Mouse (Mus musculus): ENCODE measurements at regions not wholly inside any gene's neighbourhood (a gene's known extent, or its start where the extent isn't known, plus 50 kb on each side); places are given as distances from the start of the nearest gene placed in this dataset.
"Not testable (repeated sequence)": the region's sequence is repeated elsewhere in the genome, so short reads cannot be mapped to it uniquely, and the experiment has no call there.

DNA sequence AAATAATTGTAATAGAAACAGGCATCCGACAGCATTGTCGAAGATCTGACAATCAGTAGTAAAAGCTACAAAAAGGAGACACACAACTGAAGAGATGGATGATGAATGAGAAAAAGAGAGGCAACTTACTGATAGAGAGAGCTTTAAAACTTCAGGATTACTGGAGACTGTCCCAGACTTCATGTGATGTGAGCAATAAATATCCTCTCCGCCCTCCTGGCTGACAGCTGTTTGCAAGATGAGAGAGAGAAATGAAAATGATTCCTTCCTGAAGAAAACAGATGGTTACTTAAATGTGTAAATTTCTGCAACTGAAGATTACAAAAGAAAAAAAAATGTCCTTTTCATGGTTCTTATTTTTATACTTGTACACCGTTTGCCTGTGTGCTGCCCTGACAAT, 306.7 kb upstream of the Ncam2 start:
- DNase-seq = no peak
- intact Hi-C loops (cut with DNase I) = no loop called here

DNA sequence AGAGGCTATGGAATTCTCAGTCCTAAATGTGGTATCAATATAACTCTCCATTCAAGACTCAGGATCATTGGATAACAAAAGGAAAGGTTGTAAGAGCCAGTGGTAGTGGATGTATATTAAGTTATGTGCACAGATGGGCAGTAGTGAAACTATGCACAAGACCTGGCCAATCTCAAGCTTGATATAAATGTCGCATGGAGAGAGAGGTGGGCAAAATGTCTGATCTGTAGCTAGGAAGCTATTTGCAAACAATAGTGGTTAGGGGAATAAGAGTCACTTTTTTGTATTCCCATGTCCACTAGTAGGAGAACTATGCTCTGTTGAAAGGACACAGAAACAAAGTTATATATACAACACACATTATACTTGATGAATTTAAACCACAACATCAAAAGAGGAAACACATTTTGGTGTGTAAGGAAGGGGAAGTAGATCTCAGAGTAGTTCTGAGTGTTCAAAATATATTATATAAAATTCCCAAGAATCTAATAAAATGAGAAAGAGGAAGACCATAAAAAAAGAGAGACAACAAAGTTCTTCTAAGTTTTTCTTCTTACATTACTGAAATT, 279.7 kb upstream of the Ncam2 start:
- intact Hi-C loops (cut with DNase I) = no loop called here
- DNase-seq = no peak

GRCm38 (mm10) chr16:80931017-80931416, 269.5 kb upstream of the Ncam2 start:
- intact Hi-C loops (cut with DNase I) = no loop called here
- DNase-seq = no peak

DNA sequence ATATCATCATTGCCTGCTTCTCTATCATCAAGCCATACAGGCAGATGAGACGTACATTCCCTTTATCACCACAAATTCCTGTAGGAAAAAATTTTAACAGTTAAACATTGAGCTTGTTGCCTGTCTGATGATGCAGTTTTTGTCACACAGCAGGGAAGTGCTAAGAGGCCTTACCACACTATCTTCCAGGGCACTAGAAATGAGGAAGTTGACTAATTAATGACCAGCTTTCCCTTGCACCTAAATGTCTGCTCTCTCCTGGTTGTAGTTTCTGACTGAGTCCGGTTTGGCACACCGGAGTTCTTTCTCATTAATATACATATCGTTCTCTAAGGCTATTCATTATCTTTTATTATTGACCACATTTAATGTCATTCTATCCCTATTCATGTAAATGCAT, 269.0 kb upstream of the Ncam2 start:
- DNase-seq = no peak
- intact Hi-C loops (cut with DNase I) = no loop called here

GRCm38 (mm10) chr16:80935741-80936140, 264.8 kb upstream of the Ncam2 start:
- peak in 1 of 2 experiments; percentile 3 for DNase-seq
- intact Hi-C loops (cut with DNase I) = no loop called here

- intact Hi-C loops (cut with DNase I) = no loop called here
- DNase-seq = no peak
Observed at GRCm38 (mm10) chr16:80962141-80962540, 238.4 kb upstream of the Ncam2 start.

DNA sequence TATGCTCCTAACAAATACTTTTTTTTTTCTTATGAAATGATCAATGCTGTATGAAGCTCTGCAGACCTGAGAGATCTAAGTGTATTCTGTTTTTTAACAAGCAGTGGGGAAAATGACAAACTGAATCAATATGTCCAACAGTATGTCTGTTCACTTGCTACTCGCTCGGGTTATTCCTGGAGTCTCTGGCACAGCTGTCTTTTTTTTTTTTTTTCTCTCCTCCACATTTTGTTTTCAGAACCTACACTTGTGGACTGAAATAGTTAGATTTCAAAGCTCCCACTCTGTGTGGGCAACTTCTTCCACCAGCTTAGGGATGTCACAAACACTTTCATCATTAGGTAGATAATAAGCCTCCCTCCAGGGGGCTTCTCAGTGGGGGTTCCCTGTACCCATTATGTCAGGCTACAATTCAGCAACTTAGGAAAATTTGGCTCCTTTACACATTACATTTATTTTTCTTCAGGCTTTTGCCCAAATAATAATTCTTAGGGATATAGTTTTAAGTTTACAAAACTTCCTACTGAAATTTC, 218.9 kb upstream of the Ncam2 start:
- no peak for DNase-seq
- intact Hi-C loops (cut with DNase I) = no loop called here

- DNase-seq = no peak
- intact Hi-C loops (cut with DNase I) = no loop called here
Observed at GRCm38 (mm10) chr16:80987816-80988215, 212.7 kb upstream of the Ncam2 start.

- not testable (repeated sequence) for DNase-seq
Observed at GRCm38 (mm10) chr16:81036831-81037230, 163.7 kb upstream of the Ncam2 start.

DNA sequence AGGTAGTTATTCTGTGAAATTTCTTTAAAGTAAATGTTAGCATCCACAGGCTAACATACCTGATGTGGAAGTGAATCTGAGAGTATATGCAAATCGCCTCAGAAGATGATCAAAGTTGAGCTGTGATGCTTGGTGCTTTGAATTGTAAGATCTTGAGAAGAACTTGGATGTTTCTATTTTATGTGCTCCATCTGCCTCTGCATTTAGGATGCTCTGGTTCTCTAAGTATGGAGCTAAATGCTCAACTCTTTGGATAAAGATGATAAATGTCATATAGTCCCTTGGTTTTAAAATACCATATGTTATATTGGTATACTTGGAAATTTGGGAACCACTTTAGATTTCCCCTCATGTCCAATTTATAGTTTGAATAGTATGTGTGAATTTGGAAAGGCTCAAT, 159.2 kb upstream of the Ncam2 start:
- DNase-seq = no peak
- intact Hi-C loops (cut with DNase I) = no loop called here

More at GRCm38 (mm10) chr16:81036831-81037230, 163.7 kb upstream of the Ncam2 start:
- intact Hi-C loops (cut with DNase I) = not testable (repeated sequence)

DNA sequence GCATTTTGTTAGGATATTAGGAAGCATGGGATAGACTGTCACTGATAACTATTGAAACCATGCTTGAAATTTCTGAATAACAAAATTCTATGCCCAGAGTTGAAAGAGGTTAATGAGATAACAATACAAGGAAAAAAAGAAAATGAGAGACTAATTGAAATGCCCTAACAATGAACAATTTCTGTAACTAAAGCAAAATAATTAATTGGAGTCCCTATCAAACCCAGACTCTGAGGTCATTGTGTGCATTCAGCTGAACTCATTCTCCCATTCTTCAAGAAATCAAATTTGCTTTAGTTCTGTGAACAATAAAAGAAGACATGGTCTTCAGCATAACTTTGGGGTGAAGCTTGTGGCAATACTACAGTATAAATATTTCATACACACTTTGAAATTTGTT, 154.8 kb upstream of the Ncam2 start:
- DNase-seq = no peak
- intact Hi-C loops (cut with DNase I) = no loop called here

DNA sequence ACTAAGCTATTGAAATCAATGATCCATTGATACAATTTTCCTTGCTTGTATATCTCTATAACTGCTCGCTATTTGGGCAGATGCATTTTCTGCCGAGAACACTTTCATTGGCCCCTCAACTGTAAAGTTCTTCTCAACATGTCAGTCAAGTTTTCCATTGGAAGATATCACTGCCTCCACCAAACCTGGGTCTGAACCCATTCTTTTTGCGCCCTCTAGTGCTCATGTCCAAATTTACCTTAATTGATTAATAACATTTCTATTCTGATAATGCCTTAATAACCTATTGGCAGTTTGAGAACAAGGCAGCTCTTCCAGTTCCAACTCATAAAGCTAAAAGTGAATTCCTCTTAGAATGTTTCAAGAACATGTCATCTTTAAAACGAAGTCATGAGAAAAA, 132.2 kb upstream of the Ncam2 start:
- peak in 1 of 2 experiments; percentile 18 for DNase-seq
- intact Hi-C loops (cut with DNase I) = no loop called here
